Mouse (Mus musculus) left cerebral cortex, postnatal 25 days (tissue): ENCODE results near the gene Pmvk. TPM values are rescaled to one million over a fixed set of nuclear protein-coding genes. Genes with fewer than 3 reads are reported as not detected.
A peak's percentile ranks its signal among the peaks of the same experiment; 100 is the strongest.

ENCODE experiments used
- DNase-seq, 2 experiments: peaks; one replicate each; pipeline ENCODE4 v3.0.0; 2022; ENCODE audit warnings: low spot score in 2 of 2, mixed read lengths in 1 of 2
- intact Hi-C: fragments of 180-260 bp; cut with DNase I; formaldehyde crosslinking; loops from one replicate; pipeline ENCODE4 v1.15.1; 2025
- total RNA-seq, 2 experiments: library from RNA; stranded (reverse); gene quantifications; 2 replicates each; pipeline ENCODE4 v1.2.3; 2021

Gene Pmvk
- total RNA-seq = 10 to 100 TPM; 31.0 to 33.1 TPM

DNA sequence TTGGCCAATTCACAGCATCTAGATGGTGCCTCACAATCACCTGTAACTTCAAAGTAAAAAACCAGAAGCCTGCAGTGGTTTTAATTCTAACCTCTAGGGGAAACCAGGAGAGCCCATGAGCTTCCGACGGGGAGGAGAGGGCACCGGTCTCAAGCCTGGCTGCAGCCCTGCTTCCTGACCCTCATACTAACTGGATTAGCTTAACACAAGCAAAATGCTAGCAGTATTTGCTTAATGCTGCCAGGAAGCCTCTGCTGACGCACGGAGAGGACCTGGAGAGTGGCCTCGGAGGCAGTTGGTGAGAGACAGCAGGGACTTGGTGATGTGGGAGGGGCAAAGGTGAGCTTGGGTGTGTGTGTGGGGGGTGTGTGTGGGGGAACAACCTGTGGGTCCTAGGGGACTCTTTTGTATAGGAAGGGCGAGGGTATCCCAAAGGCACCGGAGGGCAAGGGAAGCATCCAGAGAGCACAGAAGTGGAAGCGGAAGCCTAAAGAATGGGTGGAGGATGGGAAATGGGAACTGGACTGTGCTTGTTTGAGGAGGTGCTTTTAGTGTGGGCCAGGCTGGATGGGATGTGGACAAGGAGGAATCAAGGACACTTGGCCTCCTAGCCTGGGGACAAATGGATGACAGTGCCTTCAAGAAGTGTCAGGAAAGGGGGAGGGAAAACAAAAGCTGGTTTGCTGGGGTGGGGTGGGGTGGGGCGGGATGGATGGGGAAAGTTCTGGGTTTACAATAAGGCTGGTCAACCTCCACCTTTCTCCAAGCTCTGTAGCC is at the start of gene Pmvk:
TSS of gene Pmvk (plus strand) at position 141 of the 777 bp plus-strand sequence.
- no peak for DNase-seq
- intact Hi-C loops = loop anchor here (5.0 kb wide), 2 partner anchors 233 to 403 kb away; no protein-coding TSS in a partner anchor

DNA sequence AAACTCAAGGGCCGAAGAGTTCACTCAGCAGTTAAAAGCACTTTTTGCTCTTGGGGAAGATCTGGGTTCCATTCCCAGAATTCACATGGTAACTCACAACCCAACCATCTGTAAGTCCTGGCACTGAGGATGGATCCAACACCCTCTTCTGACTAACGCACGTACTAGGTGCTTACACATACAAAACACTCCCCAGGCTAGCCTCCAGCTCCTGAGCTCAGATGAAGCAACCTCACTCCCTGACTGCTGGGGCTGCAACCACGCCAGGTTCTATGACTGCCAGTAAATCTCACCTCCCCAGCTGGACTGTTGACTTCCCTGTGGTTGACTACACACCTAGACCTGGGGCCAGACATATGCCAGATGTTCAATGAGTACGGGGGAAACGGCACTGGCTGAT is 47.5 kb upstream of the Pmvk start:
- intact Hi-C loops = no loop called here
- DNase-seq = no peak

DNA sequence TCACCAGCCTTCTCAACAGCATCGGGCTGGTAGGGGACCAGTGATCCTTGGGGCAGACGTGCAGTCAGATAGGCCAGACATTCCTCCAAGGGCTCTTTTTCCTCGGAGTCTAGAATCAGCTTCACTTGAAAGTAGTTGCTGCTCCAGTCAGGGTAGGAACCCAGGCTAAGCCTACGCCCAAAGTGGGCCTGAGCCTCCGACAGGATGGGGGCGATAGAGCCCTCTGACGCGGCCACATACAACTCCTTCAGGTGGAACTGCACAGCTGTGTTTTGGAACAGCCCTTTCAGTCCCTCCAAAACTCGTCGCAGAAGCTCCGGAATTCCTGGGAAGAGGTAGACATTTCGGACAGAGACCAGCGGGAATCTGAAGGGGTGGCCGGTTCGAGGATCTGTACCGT is 45.9 kb upstream of the Pmvk start:
- intact Hi-C loops = no loop called here
- no peak for DNase-seq

DNA sequence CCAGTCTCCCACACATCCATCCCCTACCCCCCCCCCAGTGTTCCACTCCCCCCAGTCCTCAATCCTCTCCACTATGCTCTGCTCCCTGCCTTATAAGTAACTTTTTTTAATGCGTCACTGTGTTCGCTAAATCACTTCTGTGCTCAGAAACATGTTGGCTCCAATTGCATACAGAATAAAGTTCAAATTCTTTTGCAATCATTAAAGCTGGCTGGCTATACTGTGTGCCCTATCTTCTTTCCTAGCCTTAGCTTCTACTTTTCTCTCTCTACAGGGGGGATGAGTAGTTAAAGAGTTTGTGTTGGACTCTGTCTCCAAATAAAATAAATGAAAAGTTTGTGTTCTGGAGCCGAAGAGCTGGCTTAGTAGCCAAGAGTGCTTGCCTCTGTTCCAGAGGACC is 44.6 kb upstream of the Pmvk start:
- DNase-seq = no peak
- intact Hi-C loops = no loop called here

DNA sequence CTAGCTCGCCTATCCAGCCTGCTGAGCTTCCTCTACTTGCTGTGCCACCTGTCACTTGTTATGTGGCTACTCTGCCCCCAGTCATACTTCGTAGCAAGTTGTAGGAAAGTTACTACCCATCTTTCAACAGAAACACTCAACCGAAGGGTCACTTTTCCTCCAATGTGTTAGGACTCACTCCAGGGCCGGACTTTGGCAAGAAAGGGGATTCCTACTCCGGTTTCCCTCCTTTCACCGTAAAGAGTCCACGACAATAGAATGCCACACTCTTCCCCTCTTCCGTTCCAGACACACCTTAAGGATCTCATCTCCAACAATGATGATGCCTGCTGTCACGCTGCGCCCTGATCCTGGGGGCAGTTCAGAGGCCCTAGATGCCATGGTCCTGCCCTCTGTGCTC is 43.5 kb upstream of the Pmvk start:
- no peak for DNase-seq
- intact Hi-C loops = no loop called here

DNA sequence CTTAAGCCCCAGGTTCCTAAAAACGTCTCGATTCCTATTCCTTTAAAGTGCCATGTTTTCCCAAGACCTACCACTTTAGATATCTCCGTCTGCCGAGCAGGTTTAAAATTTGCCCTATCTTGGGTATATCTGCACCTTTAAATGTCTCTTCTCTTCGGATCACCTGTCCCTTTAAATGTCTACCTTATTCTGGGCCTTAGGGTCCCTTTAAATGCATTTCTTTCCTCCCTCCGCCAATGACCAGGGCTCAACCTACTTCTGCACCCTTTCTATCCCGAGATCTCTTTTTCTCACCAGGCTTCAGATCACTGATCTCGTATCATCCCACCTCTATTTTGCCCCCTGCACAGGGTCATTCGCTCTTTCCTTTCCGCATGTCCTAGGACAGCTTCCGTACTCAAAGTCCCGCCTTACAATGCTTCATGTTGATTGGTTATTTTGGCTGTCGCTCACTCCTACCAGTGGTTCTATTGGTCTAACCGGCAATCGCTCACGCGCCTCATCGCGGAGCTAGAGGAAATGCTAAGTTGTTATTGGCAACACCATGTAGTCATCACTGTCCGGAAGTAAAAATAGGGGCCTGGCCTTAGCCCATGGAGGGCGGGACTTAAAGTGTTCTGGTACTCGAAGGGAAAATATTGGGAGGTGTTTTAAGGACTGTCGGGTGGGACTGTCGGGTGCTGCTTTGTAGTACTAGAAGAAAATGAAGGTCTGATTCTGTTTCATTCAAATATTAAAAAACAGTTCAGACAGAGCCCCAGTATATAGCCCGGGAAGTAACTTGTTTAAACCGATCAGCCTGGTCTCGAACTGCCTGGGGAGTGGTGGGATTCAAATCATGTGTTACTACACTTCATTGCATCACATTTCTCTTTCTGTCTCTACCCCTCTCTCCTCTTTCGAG is 42.6 kb upstream of the Pmvk start, which contains the start of gene Flad1:
TSS of gene Flad1 (minus strand) at position 381 of the 904 bp plus-strand sequence.
- peak; percentile 100 for DNase-seq
- intact Hi-C loops = no loop called here

DNA sequence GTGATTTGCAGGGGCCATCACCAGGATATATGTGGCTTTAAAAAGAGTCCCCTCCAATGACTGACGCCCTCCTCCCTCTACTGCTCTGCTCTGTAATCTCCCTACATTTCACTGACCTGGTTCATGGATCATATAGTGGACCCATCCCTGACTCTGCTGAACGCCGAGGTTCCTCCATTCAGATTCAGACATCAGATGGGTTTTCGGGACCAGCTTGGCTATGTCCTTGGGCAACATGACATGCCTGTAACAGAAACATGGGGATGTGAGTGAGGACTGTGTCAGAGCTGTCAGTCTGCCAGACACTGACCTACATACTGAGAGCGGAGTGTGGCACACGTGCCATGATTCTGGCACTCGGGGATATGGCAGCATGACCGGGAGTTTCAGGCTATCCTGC is 38.2 kb upstream of the Pmvk start:
- DNase-seq = no peak
- intact Hi-C loops = no loop called here

DNA sequence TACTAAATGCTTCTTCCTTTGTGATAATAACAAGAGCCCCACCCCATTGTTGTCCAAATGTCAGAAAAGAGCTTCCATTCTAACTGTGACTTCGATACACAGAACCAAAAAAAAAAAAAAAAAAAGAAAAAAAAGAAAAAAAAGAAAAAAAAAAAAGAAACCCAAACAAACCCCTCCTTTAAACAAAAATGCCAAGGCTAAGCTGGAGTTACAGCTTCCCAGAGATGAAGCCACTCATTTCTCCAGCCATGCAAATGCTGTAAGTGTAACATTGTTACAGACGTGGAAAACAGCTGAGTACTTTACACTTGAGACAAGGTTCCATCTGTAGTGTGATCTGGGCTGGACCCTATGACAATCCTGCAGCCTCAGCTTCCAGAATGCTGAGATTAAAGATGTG is 37.2 kb upstream of the Pmvk start:
- intact Hi-C loops = no loop called here
- DNase-seq = no peak

DNA sequence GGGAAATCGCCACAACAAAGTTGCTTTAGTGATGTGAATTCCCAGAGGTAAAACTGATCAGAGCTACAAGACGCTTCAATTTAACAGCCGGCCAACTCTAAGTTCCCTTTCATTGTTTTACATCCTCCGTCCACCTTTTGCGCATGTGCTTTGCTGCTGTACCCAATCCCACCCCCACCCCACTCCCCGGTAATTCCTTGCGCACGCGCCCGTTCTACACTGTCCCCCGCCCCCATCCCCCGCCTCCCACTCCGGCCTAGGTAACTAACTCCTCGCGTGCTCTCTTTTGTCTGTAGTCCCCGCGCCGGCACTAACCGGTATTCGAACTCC is 36.5 kb upstream of the Pmvk start:
- intact Hi-C loops = no loop called here
- no peak for DNase-seq

DNA sequence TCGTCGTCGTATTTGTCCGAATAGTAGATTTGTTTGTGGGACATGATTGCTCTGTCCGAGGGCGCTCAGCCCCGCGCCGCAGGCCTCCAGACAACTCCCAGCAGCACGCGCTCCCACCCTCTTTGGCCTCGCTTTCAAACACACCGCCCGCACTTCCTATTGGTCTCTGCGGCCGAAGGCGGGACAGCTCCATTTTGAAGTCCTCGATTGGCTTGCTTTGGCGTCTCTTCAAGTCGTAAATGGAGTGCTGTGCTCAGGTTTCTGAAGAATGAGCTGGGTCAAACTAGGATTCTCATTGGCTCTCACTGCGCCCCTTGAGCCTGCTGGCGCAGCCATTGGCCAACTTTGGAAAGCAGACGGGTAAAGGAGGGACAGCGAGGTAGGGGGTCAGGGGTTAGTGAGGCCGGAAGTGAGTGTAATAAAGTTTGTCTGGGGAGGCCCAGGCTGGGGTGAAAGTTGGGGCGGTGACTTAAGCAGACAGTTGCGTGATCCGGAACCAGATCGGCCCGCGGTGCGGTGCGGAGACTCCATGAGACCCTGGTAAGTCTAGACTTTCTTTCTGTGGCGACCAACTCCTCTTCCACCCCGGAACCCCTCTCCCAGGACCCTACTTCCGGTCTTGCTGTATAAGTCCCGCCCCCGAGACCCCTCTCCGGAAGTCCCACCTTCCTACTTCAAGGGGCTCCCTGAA is 36.0 kb upstream of the Pmvk start, which contains the start of the genes Cks1b and Shc1:
TSS of gene Cks1b (minus strand) at position 214 of the 691 bp plus-strand sequence.
TSS of gene Shc1 (plus strand) at position 274 of the 691 bp plus-strand sequence.
- intact Hi-C loops = no loop called here
- peak; percentile 92 to 99 for DNase-seq

DNA sequence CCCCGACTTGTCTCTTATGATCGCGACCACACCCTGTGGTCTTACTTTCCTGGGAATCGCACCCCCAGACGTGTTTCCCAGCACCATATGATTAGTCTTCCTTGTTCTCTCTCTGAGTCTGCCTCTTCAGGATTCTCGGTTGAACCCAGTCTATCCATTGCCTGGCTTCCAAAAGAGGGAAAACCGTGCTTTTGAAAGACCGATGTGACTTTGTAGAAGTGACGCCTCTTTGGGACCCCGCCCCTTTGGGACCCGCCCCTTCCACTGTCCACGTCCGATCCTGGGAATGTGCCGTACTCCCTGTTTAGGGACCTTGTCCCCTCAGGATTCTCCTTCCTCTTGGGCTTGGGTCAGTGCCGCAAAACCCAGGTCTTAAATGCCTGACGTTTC is 35.5 kb upstream of the Pmvk start:
- DNase-seq = peak in 1 of 2 experiments; percentile 31
- intact Hi-C loops = no loop called here

DNA sequence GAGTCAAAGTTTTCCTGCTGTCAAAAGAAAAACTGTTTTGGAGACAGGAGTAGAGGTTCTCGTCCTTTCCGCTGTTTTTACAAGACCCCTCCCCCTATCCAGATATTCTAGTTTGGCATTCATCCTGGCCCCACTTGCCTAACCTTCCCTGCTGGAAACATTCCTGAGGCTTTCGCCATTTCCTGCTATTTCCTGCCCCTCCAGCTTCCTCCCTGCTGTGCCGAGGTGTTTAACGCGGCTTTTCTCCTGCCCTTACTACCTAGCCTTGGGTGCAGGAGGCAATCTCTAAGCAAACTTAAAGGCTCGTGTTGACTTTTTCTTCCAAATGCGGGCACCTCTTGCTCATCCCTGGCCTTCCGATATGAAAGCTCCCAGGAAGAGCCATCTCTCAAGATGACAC is 34.8 kb upstream of the Pmvk start:
- DNase-seq = no peak
- intact Hi-C loops = no loop called here

DNA sequence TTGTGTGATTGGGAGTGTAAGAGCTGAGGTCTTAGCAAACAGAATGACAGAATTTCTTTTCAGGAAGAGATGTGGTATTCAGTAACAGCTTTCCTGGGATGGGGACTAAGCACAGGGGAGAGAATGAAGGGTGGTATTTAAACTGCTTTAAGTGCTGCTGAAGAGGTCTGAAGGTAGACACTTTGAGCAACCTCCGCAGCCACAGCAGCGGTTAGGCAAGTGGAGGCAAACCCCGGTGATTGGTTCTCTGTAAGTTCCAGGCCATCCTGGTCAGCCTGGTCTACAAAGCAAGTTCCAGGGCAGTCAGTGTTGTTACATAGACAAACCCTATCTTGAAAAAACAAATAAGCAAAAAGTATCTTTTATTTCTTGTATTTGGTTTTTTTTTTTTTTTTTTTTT is 34.4 kb upstream of the Pmvk start:
- intact Hi-C loops = no loop called here
- no peak for DNase-seq

DNA sequence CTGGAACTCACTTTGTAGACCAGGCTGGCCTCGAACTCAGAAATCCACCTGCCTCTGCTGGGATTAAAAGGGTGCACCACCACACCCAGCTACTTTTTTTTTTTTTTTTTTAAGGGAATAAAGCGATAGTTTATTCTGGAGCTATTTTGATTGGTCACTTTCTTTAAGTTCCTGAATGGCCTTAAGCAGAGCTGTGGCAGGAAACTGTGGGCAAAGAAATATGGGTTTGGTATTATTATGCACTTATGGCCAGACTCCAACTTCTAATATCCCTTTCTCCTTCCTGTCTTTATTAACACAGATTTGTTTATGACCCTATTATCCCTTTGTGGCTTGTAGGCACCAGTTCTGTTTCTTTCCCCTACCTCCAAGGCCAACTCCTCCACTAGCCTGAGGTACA is 33.9 kb upstream of the Pmvk start:
- intact Hi-C loops = no loop called here
- no peak for DNase-seq

DNA sequence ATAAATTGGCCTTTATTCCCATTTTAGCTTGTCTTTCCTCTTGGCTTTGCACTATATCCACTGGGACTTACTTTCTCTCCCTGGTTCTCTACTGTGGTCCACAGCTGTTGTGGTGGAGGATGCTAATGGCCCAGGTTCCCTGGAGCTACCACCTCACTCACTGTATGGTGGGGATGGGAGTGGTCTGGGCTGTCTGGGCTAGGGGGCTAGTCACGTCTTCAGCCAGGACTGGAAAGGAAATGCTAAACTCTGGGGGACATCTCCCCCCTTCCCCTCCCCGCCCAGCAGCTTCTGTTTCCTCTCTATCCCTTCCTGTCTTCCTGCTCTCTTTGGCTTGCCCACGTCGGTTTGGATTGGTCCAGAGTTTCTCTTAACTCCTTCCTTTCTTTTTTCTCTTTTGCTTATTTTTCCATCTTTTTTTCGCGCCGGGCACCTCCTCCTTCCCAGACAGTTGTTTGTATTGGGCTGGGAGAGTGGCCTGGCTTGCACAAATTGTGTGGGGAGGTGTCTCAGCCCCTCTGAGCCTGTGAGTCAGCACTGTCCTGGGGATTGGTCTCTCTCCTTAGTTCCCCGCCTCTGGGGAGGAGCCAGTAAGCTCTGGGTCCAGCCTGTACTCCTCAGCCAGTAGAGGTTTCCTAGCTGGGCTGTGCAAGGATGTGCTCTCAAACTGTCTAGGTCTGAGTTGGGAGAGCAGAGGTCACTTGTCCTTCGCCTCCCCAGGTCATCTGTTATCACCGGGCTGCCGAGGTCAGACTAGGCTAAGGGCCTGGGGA is 33.2 kb upstream of the Pmvk start:
- intact Hi-C loops = no loop called here
- DNase-seq = peak; percentile 65 to 87

DNA sequence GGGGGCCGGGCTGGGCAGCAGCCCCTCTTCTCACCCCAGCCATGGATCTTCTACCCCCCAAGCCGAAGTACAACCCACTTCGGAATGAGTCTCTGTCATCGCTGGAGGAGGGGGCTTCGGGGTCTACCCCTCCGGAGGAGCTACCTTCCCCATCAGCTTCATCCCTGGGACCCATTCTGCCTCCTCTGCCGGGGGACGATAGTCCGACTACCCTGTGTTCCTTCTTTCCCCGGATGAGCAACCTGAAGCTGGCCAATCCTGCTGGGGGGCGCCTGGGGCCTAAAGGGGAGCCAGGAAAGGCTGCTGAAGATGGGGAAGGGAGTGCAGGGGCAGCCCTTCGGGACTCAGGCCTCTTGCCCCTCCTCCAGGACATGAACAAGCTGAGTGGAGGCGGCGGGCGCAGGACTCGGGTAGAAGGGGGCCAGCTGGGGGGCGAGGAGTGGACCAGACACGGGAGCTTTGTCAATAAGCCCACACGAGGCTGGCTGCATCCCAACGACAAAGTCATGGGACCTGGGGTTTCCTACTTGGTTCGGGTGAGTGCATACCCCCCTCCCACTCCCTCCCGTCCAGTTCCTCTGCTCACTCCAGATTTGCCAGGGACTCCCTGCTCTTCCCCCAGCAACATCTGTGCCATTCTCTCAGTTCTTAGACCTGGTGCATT is 32.4 kb upstream of the Pmvk start:
- intact Hi-C loops = no loop called here
- no peak for DNase-seq

DNA sequence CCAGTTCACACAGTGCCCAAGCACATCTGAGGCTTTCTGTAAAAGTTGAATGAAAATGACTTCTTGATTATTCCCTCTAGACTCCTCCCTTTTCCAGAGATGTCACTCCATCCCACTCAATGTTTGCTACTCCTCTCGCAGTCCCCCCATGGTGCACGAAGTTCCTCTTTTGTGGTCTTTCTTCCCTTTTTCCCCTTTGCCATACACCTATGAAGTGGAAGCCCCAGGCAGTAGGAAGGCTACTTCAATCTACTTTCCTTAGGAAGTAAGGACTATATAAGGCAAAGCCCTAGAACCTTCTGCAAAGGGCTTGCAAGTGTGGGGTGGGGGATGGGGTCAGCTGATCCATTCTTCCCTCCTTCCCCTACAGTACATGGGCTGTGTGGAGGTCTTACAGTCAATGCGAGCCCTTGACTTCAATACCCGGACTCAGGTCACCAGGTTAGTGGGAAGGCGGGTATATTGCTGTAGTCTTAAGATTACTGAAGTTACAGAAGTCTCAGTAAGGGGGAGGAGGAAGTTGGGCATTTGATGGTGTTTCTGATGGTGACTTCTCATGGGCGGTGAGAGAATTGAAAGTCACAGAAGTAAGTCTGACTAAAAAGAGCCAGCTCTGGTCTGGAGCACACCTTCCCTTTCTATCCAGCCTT is 31.7 kb upstream of the Pmvk start:
- intact Hi-C loops = no loop called here
- no peak for DNase-seq

DNA sequence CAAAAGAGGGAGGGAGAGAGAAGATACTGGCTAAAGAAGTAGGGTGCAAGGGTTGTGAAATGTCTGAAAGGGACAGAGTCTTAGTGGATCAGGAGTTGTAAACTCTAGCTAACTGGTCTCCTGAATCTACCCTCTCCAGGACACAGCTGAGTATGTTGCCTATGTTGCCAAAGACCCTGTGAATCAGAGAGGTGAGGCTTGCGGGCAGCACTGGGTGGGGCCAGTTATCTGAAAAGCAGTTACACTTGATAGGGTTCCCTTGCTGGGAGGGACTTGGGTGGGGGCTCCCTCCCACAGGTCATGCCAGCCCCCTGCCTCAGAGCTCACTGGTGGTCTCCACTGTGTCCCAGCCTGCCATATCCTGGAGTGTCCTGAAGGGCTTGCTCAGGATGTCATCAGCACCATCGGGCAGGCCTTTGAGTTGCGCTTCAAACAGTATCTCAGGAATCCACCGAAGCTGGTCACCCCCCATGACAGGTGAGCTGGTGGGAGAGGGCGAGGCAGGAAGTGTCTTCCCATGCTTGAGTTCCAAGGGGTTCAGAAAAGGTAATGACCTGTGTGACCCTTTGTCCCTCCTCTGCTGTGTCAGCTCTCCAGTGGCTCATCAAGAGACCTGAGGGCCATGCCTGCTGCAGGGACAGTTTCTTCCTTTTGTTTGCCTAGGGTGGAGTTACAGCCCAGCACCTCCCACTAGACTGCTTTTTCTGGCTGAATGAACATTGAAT is 29.8 kb upstream of the Pmvk start:
- no peak for DNase-seq
- intact Hi-C loops = no loop called here
